Mouse (Mus musculus): ENCODE data around the gene Rusc1. TPM values are rescaled to one million over a fixed set of nuclear protein-coding genes. Genes with fewer than 3 reads are reported as not detected.

The Rusc1 gene
- polyA plus RNA-seq, 1 experiment: 7.3 TPM

DNA sequence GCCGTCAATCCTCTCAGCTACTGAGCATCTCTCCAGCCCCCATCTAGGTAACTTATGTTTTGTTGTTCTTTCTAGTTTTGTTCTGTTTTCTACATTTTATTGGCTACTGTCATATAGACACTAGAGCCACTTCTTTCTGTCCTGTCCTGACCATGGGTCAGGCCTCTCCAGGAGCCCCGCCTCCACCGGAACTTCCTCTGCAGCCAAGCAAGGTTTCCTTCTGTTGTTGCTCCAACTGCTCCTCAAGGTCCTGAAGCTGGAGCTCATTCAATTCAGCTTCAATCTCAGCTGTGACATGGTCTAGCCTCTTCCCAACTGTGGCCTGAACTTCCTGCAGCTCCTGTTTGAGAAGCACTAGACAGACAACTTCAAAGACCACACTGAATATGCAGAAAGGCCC is 36.8 kb upstream of the Rusc1 start:
- Histone ChIP-seq H3K36me3 (ENCODE audit: control insufficient read depth, insufficient read depth, low read length) (no peaks in the 10 kb centered on the region), H3K27ac (ENCODE audit: control insufficient read depth, insufficient read depth, low read depth, low read length) (no peak overlapping the region), H3K4me1 (ENCODE audit: control insufficient read depth, insufficient read depth, low read length) (peaks cover 5% of the 10 kb centered on the region), H3K4me3 (ENCODE audit: control insufficient read depth, low read depth, low read length) (no peak overlapping the region), H3K27me3 (ENCODE audit: control insufficient read depth, insufficient read depth, low read length) (no peaks in the 10 kb centered on the region)
- no peak for TF ChIP-seq CTCF (IDR thresholded peaks at IDR 0.05; ENCODE audit: control insufficient read depth, insufficient read depth, insufficient replicate concordance, low read depth, low read length)
- no peak for TF ChIP-seq POLR2A (IDR thresholded peaks at IDR 0.05; ENCODE audit: control insufficient read depth, low read depth, low read length)

DNA sequence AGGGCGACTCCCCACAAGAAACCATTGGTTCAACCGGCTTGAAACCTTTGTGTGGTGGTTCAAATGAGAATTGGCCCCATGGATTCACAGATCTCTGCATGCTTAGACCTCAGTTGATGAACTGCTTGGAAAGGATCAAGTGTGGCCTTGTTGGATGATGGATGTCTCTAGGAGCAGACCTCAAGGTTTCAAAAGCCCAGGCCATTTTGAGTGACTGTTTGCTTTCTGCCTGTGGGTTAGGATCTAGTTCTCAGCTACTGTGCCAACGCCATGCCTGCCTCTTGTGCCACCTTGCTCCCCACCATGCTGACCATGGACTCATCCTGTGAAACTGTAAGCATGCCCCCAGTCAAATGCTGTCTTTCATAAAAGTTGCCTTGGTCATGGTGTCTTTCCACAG is 32.9 kb upstream of the Rusc1 start:
- no peak overlapping the region for H3K4me3 ChIP-seq (ENCODE audit: control insufficient read depth, low read depth, low read length)
- H3K27me3 ChIP-seq (ENCODE audit: control insufficient read depth, insufficient read depth, low read length): no peaks in the 10 kb centered on the region
- TF ChIP-seq CTCF (IDR thresholded peaks at IDR 0.05; ENCODE audit: control insufficient read depth, insufficient read depth, insufficient replicate concordance, low read depth, low read length) (no peak), POLR2A (IDR thresholded peaks at IDR 0.05; ENCODE audit: control insufficient read depth, low read depth, low read length) (no peak)
- H3K27ac ChIP-seq (ENCODE audit: control insufficient read depth, insufficient read depth, low read depth, low read length): no peak overlapping the region
- H3K36me3 ChIP-seq (ENCODE audit: control insufficient read depth, insufficient read depth, low read length): no peaks in the 10 kb centered on the region
- no peaks in the 10 kb centered on the region for H3K4me1 ChIP-seq (ENCODE audit: control insufficient read depth, insufficient read depth, low read length)

DNA sequence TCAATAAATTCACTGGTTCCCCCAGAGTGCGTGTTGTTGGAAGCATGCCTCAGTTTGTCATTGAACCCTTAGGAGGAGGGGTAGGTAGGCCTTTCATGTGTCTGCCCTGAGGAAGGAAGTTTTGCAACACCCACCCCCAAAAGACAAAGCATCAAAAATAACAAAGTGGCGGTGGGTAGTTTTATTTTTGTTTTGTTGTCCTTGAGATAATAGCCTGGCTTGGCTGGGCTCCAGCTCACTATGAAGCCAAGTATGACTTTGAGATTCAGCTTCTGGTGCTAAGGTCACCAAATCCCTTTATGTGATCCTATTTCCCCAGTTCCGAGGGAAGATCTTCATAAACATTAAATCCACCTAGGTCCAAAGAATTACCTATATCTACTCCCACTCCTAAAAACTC is 31.1 kb upstream of the Rusc1 start:
- H3K36me3 ChIP-seq (ENCODE audit: control insufficient read depth, insufficient read depth, low read length): no peaks in the 10 kb centered on the region
- H3K27ac ChIP-seq (ENCODE audit: control insufficient read depth, insufficient read depth, low read depth, low read length): no peak overlapping the region; the same call in 1 of the 2 replicates
- no peak overlapping the region for H3K4me3 ChIP-seq (ENCODE audit: control insufficient read depth, low read depth, low read length)
- H3K27me3 ChIP-seq (ENCODE audit: control insufficient read depth, insufficient read depth, low read length): no peaks in the 10 kb centered on the region
- H3K4me1 ChIP-seq (ENCODE audit: control insufficient read depth, insufficient read depth, low read length): no peaks in the 10 kb centered on the region
- TF ChIP-seq CTCF (IDR thresholded peaks at IDR 0.05; ENCODE audit: control insufficient read depth, insufficient read depth, insufficient replicate concordance, low read depth, low read length) (no peak), POLR2A (IDR thresholded peaks at IDR 0.05; ENCODE audit: control insufficient read depth, low read depth, low read length) (no peak)

DNA sequence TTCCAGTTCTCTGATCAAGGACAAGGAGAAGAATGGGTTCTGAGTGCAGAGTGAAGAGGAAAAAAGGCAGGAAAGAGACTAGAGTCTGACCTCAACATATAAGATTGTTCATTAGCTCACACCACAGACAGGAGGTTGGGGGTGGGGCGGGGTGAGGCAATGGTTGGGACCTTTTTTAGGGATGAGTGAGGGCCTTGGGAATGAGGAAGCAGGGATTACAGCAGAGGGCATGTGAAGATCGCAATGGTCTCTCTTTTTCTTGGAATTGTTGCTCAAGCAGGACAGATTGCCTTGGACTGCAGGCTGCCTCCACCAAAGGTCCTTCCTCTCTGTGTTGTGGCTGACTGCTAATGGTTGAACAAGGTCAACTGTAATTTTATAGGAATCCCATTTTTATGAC is 30.2 kb upstream of the Rusc1 start:
- Histone ChIP-seq H3K36me3 (ENCODE audit: control insufficient read depth, insufficient read depth, low read length) (no peaks in the 10 kb centered on the region), H3K27ac (ENCODE audit: control insufficient read depth, insufficient read depth, low read depth, low read length) (no peak overlapping the region), H3K4me3 (ENCODE audit: control insufficient read depth, low read depth, low read length) (no peak overlapping the region), H3K4me1 (ENCODE audit: control insufficient read depth, insufficient read depth, low read length) (no peaks in the 10 kb centered on the region), H3K27me3 (ENCODE audit: control insufficient read depth, insufficient read depth, low read length) (no peaks in the 10 kb centered on the region)
- no peak for TF ChIP-seq CTCF (IDR thresholded peaks at IDR 0.05; ENCODE audit: control insufficient read depth, insufficient read depth, insufficient replicate concordance, low read depth, low read length)
- no peak for TF ChIP-seq POLR2A (IDR thresholded peaks at IDR 0.05; ENCODE audit: control insufficient read depth, low read depth, low read length)

DNA sequence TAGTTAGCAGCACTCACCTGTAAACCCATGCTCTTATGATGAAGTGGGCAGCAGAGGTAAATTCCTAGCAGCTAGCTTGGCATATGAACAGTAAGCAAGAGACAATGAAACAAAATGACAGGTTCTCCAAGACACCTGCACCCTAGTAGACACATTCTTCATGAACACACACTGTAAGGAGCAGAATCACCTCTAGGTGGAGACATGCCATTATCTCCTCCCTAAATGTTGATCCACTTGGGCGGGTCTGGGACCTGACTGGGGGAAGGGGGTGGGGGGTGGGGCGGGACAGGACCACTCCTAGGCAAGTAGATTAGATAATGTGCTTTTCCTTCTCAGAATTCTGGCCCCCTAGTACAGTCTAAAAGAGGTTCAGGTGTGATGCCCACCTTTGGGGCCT is 22.4 kb upstream of the Rusc1 start:
- Histone ChIP-seq H3K27ac (ENCODE audit: control insufficient read depth, insufficient read depth, low read depth, low read length) (no peak overlapping the region), H3K36me3 (ENCODE audit: control insufficient read depth, insufficient read depth, low read length) (no peaks in the 10 kb centered on the region), H3K4me3 (ENCODE audit: control insufficient read depth, low read depth, low read length) (no peak overlapping the region), H3K27me3 (ENCODE audit: control insufficient read depth, insufficient read depth, low read length) (no peaks in the 10 kb centered on the region), H3K4me1 (ENCODE audit: control insufficient read depth, insufficient read depth, low read length) (no peaks in the 10 kb centered on the region)
- TF ChIP-seq POLR2A (IDR thresholded peaks at IDR 0.05; ENCODE audit: control insufficient read depth, low read depth, low read length) (no peak), CTCF (IDR thresholded peaks at IDR 0.05; ENCODE audit: control insufficient read depth, insufficient read depth, insufficient replicate concordance, low read depth, low read length) (no peak; the same call in 1 of the 2 replicates)

DNA sequence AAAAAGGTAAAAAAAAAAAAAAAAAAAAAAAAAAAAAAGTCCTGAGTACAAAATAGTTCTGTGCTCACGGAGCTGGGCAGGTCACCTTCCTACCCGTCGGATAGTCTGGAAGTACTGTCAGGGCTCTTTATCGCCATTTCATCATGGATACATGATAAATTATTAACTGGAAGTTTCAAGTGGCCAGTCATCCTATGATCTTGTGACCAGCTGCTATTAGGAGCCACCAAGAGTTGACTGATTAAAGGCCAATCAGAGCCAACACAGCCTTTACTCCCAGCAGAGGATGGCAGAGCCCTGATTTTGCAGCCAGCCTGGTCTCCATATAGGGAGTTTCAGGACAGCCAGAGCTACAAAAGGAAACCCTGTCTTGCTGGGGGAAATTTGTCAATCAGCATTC is 19.9 kb upstream of the Rusc1 start:
- H3K36me3 ChIP-seq (ENCODE audit: control insufficient read depth, insufficient read depth, low read length): no peaks in the 10 kb centered on the region
- no peak overlapping the region for H3K4me3 ChIP-seq (ENCODE audit: control insufficient read depth, low read depth, low read length)
- H3K27me3 ChIP-seq (ENCODE audit: control insufficient read depth, insufficient read depth, low read length): no peaks in the 10 kb centered on the region
- H3K27ac ChIP-seq (ENCODE audit: control insufficient read depth, insufficient read depth, low read depth, low read length): no peak overlapping the region
- no peaks in the 10 kb centered on the region for H3K4me1 ChIP-seq (ENCODE audit: control insufficient read depth, insufficient read depth, low read length)
- TF ChIP-seq POLR2A (IDR thresholded peaks at IDR 0.05; ENCODE audit: control insufficient read depth, low read depth, low read length) (no peak), CTCF (IDR thresholded peaks at IDR 0.05; ENCODE audit: control insufficient read depth, insufficient read depth, insufficient replicate concordance, low read depth, low read length) (no peak)

DNA sequence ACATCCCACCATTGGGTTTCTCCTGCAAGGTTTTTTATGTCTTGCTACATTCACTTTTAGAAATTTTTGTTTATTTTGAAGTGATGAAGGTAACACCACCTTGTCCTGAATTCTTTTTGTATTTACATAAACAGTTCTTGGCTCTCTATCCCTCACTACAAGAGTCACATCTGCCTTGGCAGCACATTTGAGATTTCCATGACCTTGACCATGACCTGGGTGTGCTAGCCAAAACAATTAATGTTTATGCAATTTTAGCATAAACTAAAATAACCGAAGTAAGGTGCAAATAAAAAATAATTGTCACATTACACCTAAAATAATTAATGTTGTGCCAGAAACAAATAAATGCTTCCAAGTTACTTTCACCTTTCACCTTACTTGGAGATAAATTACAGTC is 15.0 kb upstream of the Rusc1 start:
- no peak overlapping the region for H3K4me3 ChIP-seq (ENCODE audit: control insufficient read depth, low read depth, low read length)
- no peak overlapping the region for H3K27ac ChIP-seq (ENCODE audit: control insufficient read depth, insufficient read depth, low read depth, low read length)
- no peaks in the 10 kb centered on the region for H3K36me3 ChIP-seq (ENCODE audit: control insufficient read depth, insufficient read depth, low read length)
- H3K27me3 ChIP-seq (ENCODE audit: control insufficient read depth, insufficient read depth, low read length): no peaks in the 10 kb centered on the region
- no peaks in the 10 kb centered on the region for H3K4me1 ChIP-seq (ENCODE audit: control insufficient read depth, insufficient read depth, low read length)
- TF ChIP-seq CTCF (IDR thresholded peaks at IDR 0.05; ENCODE audit: control insufficient read depth, insufficient read depth, insufficient replicate concordance, low read depth, low read length): no peak
- no peak for TF ChIP-seq POLR2A (IDR thresholded peaks at IDR 0.05; ENCODE audit: control insufficient read depth, low read depth, low read length)

DNA sequence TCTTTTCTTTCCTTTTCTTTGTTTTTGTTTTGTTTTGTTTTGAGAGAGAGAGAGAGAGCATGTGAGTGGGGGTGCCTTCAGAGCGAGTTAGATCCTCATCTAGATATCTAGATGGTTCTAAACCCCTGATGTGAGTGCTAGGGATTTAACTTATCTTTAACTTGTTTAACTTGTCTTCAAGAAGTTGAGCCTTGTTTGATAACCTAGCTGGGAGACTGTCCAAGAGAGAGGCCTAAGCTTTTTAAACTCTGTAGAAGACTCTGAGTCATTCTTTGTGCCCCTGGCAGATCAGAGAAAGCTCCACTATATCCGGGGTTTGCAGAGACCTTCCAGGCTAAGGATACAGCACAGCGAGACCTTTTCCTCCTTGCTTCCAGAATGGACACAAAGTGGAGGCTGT is 14.4 kb upstream of the Rusc1 start:
- no peaks in the 10 kb centered on the region for H3K36me3 ChIP-seq (ENCODE audit: control insufficient read depth, insufficient read depth, low read length)
- H3K4me3 ChIP-seq (ENCODE audit: control insufficient read depth, low read depth, low read length): no peak overlapping the region
- TF ChIP-seq POLR2A (IDR thresholded peaks at IDR 0.05; ENCODE audit: control insufficient read depth, low read depth, low read length): no peak
- TF ChIP-seq CTCF (IDR thresholded peaks at IDR 0.05; ENCODE audit: control insufficient read depth, insufficient read depth, insufficient replicate concordance, low read depth, low read length): no peak
- peaks cover under 1% of the 10 kb centered on the region; the same call in 1 of the 2 replicates for H3K4me1 ChIP-seq (ENCODE audit: control insufficient read depth, insufficient read depth, low read length)
- no peak overlapping the region for H3K27ac ChIP-seq (ENCODE audit: control insufficient read depth, insufficient read depth, low read depth, low read length)
- no peaks in the 10 kb centered on the region for H3K27me3 ChIP-seq (ENCODE audit: control insufficient read depth, insufficient read depth, low read length)
